Mouse (Mus musculus) limb, embryonic 14.5 days (tissue): ENCODE data around the gene Myl10. TPM values are rescaled to one million over a fixed set of nuclear protein-coding genes. Genes with fewer than 3 reads are reported as not detected.
"Not testable (repeated sequence)": the region's sequence is repeated elsewhere in the genome, so short reads cannot be mapped to it uniquely, and the experiment has no call there.

Source experiments
- ATAC-seq: fragments of 200-750 bp; cut with Nextera tagmentation; 2 replicates; pipeline ENCODE4 v1.8.0; 2017; ENCODE audit warnings: low read depth, moderate number of reproducible peaks, moderate TSS enrichment; ENCODE audit not compliant: low FRiP score
- DNase-seq: peaks from one replicate; pipeline ENCODE4 v3.0.0-alpha.2; 2015; ENCODE audit warnings: low spot score
- H3K27ac ChIP-seq: fragments of 300-500 bp; sonication (generic); replicated peaks from 2 replicates; pipeline ENCODE4 v1.5.1; 2014; ENCODE audit warnings: low read depth, mild to moderate bottlenecking, low read length, moderate library complexity, mixed read lengths
- H3K27me3 ChIP-seq: fragments of 300-500 bp; sonication (generic); 2 replicates; pipeline ENCODE4 v1.6.1; 2014; ENCODE audit warnings: low read length, mixed read lengths; ENCODE audit not compliant: control insufficient read depth, insufficient read depth
- H3K36me3 ChIP-seq: fragments of 300-500 bp; sonication (generic); 2 replicates; pipeline ENCODE4 v1.6.1; 2014; ENCODE audit warnings: mild to moderate bottlenecking, low read length, moderate library complexity, mixed read lengths; ENCODE audit not compliant: control insufficient read depth, insufficient read depth
- H3K4me1 ChIP-seq: fragments of 300-500 bp; sonication (generic); 2 replicates; pipeline ENCODE4 v1.6.1; 2014; ENCODE audit warnings: antibody characterized with exemption, low read length, mixed read lengths; ENCODE audit not compliant: control insufficient read depth, insufficient read depth
- H3K4me2 ChIP-seq: fragments of 300-500 bp; sonication (generic); replicated peaks from 2 replicates; pipeline ENCODE4 v1.6.1; 2014; ENCODE audit warnings: low read depth, mild to moderate bottlenecking, low read length, moderate library complexity; ENCODE audit not compliant: severe bottlenecking
- H3K4me3 ChIP-seq: fragments of 300-500 bp; sonication (generic); replicated peaks from 2 replicates; pipeline ENCODE4 v1.5.1; 2014; ENCODE audit warnings: low read length
- H3K9ac ChIP-seq: fragments of 300-500 bp; sonication (generic); 2 replicates; pipeline ENCODE4 v1.6.1; 2014; ENCODE audit warnings: mild to moderate bottlenecking, low read depth, low read length, moderate library complexity; ENCODE audit not compliant: severe bottlenecking
- H3K9me3 ChIP-seq: fragments of 300-500 bp; sonication (generic); 2 replicates; pipeline ENCODE4 v1.6.1; 2016; ENCODE audit warnings: low read length; ENCODE audit not compliant: control insufficient read depth
- POLR2A ChIP-seq: fragments of 200-500 bp; IDR thresholded peaks from 2 replicates; pipeline ENCODE4 v1.8.0; 2012; ENCODE audit warnings: inconsistent platforms, mild to moderate bottlenecking, moderate library complexity, borderline replicate concordance; ENCODE audit not compliant: insufficient read depth, insufficient read length; ENCODE audit errors: extremely low read depth
- WGBS: fragments of 180-500 bp; shearing (Covaris S2); extraction: QIAGEN DNeasy Blood & Tissue Kit; methylation state at CpG from one replicate; pipeline ENCODE4 v1.1.7; 2014; 5-methylcytosine and 5-hydroxymethylcytosine counted together
- polyA plus RNA-seq, 2 experiments: library from polyadenylated mRNA; depleted of rRNA in 1 of 2; stranded (reverse) in 1 of 2; unstranded in 1 of 2; fragments of >200 nt; fragmentation: Nextera tagmentation in 1 of 2; extraction: Ambion mirVana in 1 of 2; gene quantifications; 2 replicates each; pipeline versions ENCODE4 v1.2.1 to v1.2.3; 2012 to 2014

The Myl10 gene
- polyA plus RNA-seq, 2 experiments: not detected

DNA sequence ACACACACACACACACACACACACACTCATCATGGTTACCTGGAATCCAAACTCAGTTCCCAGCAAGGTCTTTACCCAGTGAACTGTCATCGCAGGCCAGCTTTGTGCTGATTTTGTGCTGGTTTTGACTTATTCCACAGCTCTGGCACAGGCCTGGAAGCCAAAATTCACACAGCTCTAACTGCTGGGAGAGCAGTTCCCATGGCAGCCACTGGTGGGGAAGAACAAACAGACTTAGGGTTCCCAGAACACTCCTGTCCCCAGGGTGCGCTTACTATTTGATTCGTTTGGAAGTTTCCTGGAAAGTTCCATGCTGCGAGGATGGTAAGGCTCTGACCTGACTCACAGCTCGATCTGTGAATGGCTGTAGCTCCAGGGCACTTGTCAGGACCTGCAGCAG, 28.6 kb downstream of the Myl10 start:
- no peak overlapping the region for H3K4me2 ChIP-seq
- H3K4me3 ChIP-seq: no peak overlapping the region
- H3K4me1 ChIP-seq: peaks cover 3% of the 10 kb centered on the region
- H3K36me3 ChIP-seq: no peaks in the 10 kb centered on the region
- no peak for ATAC-seq
- no peak for TF ChIP-seq POLR2A
- no peak overlapping the region for H3K27ac ChIP-seq
- H3K9me3 ChIP-seq: no peaks in the 10 kb centered on the region
- H3K27me3 ChIP-seq: no peaks in the 10 kb centered on the region
- WGBS: 66% methylated on average over 5 of the region's 5 CpGs
- H3K9ac ChIP-seq: no peak overlapping the region
- no peak for DNase-seq

DNA sequence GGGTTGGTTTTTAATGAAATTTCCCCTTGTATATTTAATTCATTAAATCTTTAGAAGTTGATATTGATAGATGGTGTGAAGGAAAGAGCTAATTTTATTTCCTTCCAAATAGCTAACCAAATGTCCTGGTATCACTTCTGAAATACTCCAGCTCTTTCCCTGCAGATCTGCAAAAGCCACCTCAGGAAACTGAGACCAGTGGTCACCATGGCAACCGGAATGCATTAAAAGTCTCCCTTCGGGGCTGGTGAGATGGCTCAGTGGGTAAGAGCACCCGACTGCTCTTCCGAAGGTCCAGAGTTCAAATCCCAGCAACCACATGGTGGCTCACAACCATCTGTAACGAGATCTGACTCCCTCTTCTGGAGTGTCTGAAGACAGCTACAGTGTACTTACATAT, 33.3 kb downstream of the Myl10 start:
- H3K36me3 ChIP-seq, H3K9ac ChIP-seq, ATAC-seq, H3K4me3 ChIP-seq, H3K4me2 ChIP-seq, H3K27me3 ChIP-seq, H3K9me3 ChIP-seq, H3K4me1 ChIP-seq, DNase-seq, H3K27ac ChIP-seq: not testable (repeated sequence)
- WGBS: 82% methylated on average over 4 of the region's 5 CpGs

DNA sequence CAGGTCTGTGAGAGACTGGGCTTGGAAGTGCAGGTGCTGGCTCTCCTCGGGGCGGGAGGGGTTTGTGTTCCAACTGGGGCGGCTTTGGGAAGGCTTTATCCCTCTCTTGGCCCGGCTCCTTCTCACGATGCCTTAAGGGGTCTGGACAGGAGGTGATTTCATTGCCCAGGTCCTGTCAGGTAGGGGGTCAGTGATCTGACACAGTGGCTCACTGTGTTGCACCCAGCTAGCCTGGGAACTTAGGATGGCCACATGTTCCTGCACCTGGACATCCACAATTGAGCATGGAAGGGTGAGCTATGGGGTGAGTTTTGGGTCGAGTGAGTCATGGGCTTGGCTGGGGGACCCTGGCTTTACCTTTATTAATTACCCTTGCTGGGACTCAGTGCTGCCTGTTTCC, 46.0 kb downstream of the Myl10 start:
- peaks cover 14% of the 10 kb centered on the region for H3K36me3 ChIP-seq
- H3K4me2 ChIP-seq: no peak overlapping the region
- peak; percentile 67 for ATAC-seq
- H3K27me3 ChIP-seq: no peaks in the 10 kb centered on the region
- no peak overlapping the region for H3K9ac ChIP-seq
- H3K4me1 ChIP-seq: peaks cover 8% of the 10 kb centered on the region; the same call in 1 of the 2 replicates
- 36% methylated on average over 6 of the region's 6 CpGs for WGBS
- no peaks in the 10 kb centered on the region for H3K9me3 ChIP-seq
- TF ChIP-seq POLR2A: no peak
- no peak for DNase-seq
- H3K27ac ChIP-seq: no peak overlapping the region
- H3K4me3 ChIP-seq: no peak overlapping the region

DNA sequence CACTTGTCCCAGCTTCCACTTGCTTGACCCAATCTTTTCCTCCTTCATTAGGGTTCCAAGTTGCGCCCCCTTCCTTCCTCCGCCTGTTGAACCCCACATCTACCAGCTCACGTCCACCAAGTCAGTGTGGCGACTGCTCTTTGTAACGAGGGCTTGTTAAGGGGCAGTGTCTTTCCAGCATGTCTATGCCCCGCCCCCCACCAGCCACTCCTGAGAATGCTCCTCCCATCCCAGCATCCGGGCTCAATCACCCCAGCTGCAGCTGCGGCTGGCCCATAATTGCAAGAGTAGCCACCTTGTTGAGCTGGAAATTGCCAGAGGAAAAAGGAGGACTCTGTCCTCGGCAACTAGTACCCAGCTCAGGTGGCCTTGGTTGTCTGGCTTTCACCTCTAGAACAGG, 53.6 kb downstream of the Myl10 start:
- no peak for ATAC-seq
- H3K9me3 ChIP-seq: peaks cover 26% of the 10 kb centered on the region
- no peaks in the 10 kb centered on the region for H3K4me1 ChIP-seq
- H3K4me2 ChIP-seq: no peak overlapping the region
- TF ChIP-seq POLR2A: no peak
- no peak overlapping the region for H3K27ac ChIP-seq
- no peak overlapping the region for H3K4me3 ChIP-seq
- DNase-seq: no peak
- WGBS: 72% methylated on average over 9 of the region's 9 CpGs
- H3K36me3 ChIP-seq: peaks cover 71% of the 10 kb centered on the region
- H3K27me3 ChIP-seq: no peaks in the 10 kb centered on the region
- H3K9ac ChIP-seq: no peak overlapping the region

Other genes starting within 250 kb of the Myl10 start
- 39.0 and 42.1 TPM in 2 replicates for gene Cux1, start 125.7 kb upstream of the Myl10 start, polyA plus RNA-seq (2012; rRNA removed)
- gene Cux1, start 125.7 kb upstream of the Myl10 start, polyA plus RNA-seq (2014; fragmentation: Nextera tagmentation; extraction: Ambion mirVana): 64.3 and 77.8 TPM in 2 replicates
- gene Col26a1, start 190.1 kb downstream of the Myl10 start, polyA plus RNA-seq (2012; rRNA removed): 219 and 265 TPM in 2 replicates
- 85.5 and 109 TPM in 2 replicates for gene Col26a1, start 190.1 kb downstream of the Myl10 start, polyA plus RNA-seq (2014; fragmentation: Nextera tagmentation; extraction: Ambion mirVana)
- 23.4 and 28.8 TPM in 2 replicates for gene Ift22, start 215.0 kb downstream of the Myl10 start, polyA plus RNA-seq (2012; rRNA removed)
- gene Ift22, start 215.0 kb downstream of the Myl10 start, polyA plus RNA-seq (2014; fragmentation: Nextera tagmentation; extraction: Ambion mirVana): 56.6 and 58.9 TPM in 2 replicates